Mouse (Mus musculus) embryonic facial prominence, embryonic 11.5 days (tissue): ENCODE data around the gene Fkbp9. TPM values are rescaled to one million over a fixed set of nuclear protein-coding genes. Genes with fewer than 3 reads are reported as not detected.

Experiments used
- ATAC-seq: fragments of 200-750 bp; cut with Nextera tagmentation; replicated peaks from 2 replicates; pipeline ENCODE4 v1.8.0; 2017; ENCODE audit warnings: low read depth; ENCODE audit not compliant: insufficient number of reproducible peaks, low FRiP score, low TSS enrichment
- DNase-seq: peaks from one replicate; pipeline ENCODE4 v3.0.0-alpha.2; 2015; ENCODE audit warnings: low spot score
- H3K27ac ChIP-seq: fragments of 300-500 bp; sonication (generic); replicated peaks from 2 replicates; pipeline ENCODE4 v1.5.1; 2014; ENCODE audit warnings: mild to moderate bottlenecking, low read depth, low read length, control low read depth
- H3K27me3 ChIP-seq: fragments of 300-500 bp; sonication (generic); 2 replicates; pipeline ENCODE4 v1.6.1; 2014; ENCODE audit warnings: mild to moderate bottlenecking, low read length, moderate library complexity, mixed read lengths; ENCODE audit not compliant: control insufficient read depth, insufficient read depth
- H3K36me3 ChIP-seq: fragments of 300-500 bp; sonication (generic); replicated peaks from 2 replicates; pipeline ENCODE4 v1.6.1; 2014; ENCODE audit warnings: low read depth, mild to moderate bottlenecking, low read length, moderate library complexity, mixed read lengths; ENCODE audit not compliant: control insufficient read depth, insufficient read depth
- H3K4me1 ChIP-seq: fragments of 300-500 bp; sonication (generic); 2 replicates; pipeline ENCODE4 v1.6.1; 2014; ENCODE audit warnings: low read length, mixed read lengths; ENCODE audit not compliant: control insufficient read depth, insufficient read depth
- H3K4me2 ChIP-seq: fragments of 300-500 bp; sonication (generic); 2 replicates; pipeline ENCODE4 v1.6.1; 2014; ENCODE audit warnings: low read depth, mild to moderate bottlenecking, control low read depth, low read length, moderate library complexity
- H3K4me3 ChIP-seq: fragments of 300-500 bp; sonication (generic); 2 replicates; pipeline ENCODE4 v1.5.1; 2014; ENCODE audit warnings: low read depth, low read length, control low read depth
- H3K9ac ChIP-seq: fragments of 300-500 bp; sonication (generic); replicated peaks from 2 replicates; pipeline ENCODE4 v1.6.1; 2014; ENCODE audit warnings: mild to moderate bottlenecking, control low read depth, low read length
- H3K9me3 ChIP-seq: fragments of 300-500 bp; sonication (generic); replicated peaks from 2 replicates; pipeline ENCODE4 v1.6.1; 2016; ENCODE audit warnings: mild to moderate bottlenecking, low read length, inconsistent platforms, mixed read lengths; ENCODE audit not compliant: control insufficient read depth
- WGBS: fragments of 180-500 bp; shearing (Covaris S2); extraction: QIAGEN DNeasy Blood & Tissue Kit; methylation state at CpG from one replicate; pipeline ENCODE4 v1.1.7; 2014; 5-methylcytosine and 5-hydroxymethylcytosine counted together
- polyA plus RNA-seq: library from polyadenylated mRNA; unstranded; fragments of >200 nt; fragmentation: Nextera tagmentation; extraction: Ambion mirVana; gene quantifications from 2 replicates; pipeline ENCODE4 v1.2.1, GENCODE M21; 2014

The Fkbp9 gene
- polyA plus RNA-seq, 1 experiment from 2014 or later: 82.1 TPM

GRCm38 (mm10) chr6:56920222-56921092, 88.6 kb downstream of the Fkbp9 start:
- Histone ChIP-seq H3K9ac (no peak overlapping the region), H3K4me1 (no peaks in the 10 kb centered on the region), H3K9me3 (no peaks in the 10 kb centered on the region), H3K36me3 (no peaks in the 10 kb centered on the region), H3K4me3 (no peak overlapping the region), H3K4me2 (no peak overlapping the region), H3K27me3 (no peaks in the 10 kb centered on the region), H3K27ac (no peak overlapping the region)
- no peak for DNase-seq
- no peak for ATAC-seq
- 74% methylated on average over 12 of the region's 12 CpGs for WGBS

DNA sequence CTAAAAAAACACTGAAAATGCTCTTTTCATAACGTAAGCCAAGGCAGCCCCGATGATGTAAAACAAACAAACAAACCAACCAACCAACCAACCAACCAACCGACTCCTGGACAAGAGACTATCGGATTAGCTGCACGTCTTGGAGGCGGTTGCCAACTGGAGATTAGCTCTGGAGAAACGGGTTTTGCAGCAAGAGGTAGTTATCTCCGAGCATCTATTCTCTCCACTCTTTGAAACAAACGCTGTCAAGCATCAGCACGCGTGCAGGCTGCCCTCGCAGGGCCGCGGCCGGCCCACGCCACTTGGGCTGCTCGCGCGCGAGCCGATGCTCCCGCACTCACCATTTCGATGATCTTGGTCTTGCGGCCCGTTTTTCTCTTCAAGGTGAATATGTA, 91.5 kb downstream of the Fkbp9 start:
- H3K4me2 ChIP-seq: peak overlapping the region; percentile 42
- H3K4me1 ChIP-seq: no peaks in the 10 kb centered on the region
- H3K9ac ChIP-seq: peak overlapping the region; percentile 71
- H3K9me3 ChIP-seq: no peaks in the 10 kb centered on the region
- ATAC-seq: no peak
- DNase-seq: peak; percentile 58
- no peaks in the 10 kb centered on the region for H3K27me3 ChIP-seq
- H3K36me3 ChIP-seq: no peaks in the 10 kb centered on the region
- WGBS: under 1% methylated on average over 25 of the region's 25 CpGs
- H3K4me3 ChIP-seq: peak overlapping the region; percentile 64
- H3K27ac ChIP-seq: 0 out of 2 replicates have a peak overlapping the region, but pooled peaks have one; percentile 36

GRCm38 (mm10) chr6:56923726-56924707, 92.2 kb downstream of the Fkbp9 start, which contains the start of the genes Nt5c3 and Vmn1r4:
Gene Nt5c3 (minus strand): TSS chr6:56923932.
Gene Vmn1r4 (plus strand): TSS chr6:56924015.
- ATAC-seq (peak; percentile 96), DNase-seq (peak; percentile 97)
- Histone ChIP-seq H3K9me3 (no peaks in the 10 kb centered on the region), H3K27ac (peak within 1 kb of the TSS; percentile 36), H3K27me3 (no peaks in the 10 kb centered on the region), H3K36me3 (no peaks in the 10 kb centered on the region), H3K4me1 (no peaks in the 10 kb centered on the region), H3K4me3 (peak within 1 kb of the TSS; percentile 64), H3K4me2 (peak within 1 kb of the TSS; percentile 46), H3K9ac (peak within 1 kb of the TSS; percentile 71)
- WGBS: 4% methylated on average over 63 of the region's 64 CpGs

Other genes starting within 250 kb of the Fkbp9 start
- 222 and 263 TPM in 2 replicates for gene Lsm5, start 127.3 kb upstream of the Fkbp9 start, polyA plus RNA-seq
- gene Avl9, start 117.2 kb upstream of the Fkbp9 start, polyA plus RNA-seq: 19.8 and 20.2 TPM in 2 replicates
- gene Kbtbd2, start 34.2 kb upstream of the Fkbp9 start, polyA plus RNA-seq: 33.6 and 35.0 TPM in 2 replicates
- 80.5 and 85.2 TPM in 2 replicates for gene Nt5c3, start 91.9 kb downstream of the Fkbp9 start, polyA plus RNA-seq
- gene Vmn1r4, start 92.0 kb downstream of the Fkbp9 start, polyA plus RNA-seq: 0.29 and 0.49 TPM in 2 replicates
- gene Vmn1r5, start 138.2 kb downstream of the Fkbp9 start, polyA plus RNA-seq: 0.06 TPM in 1 of 2 replicates, not detected in the other
- not detected in 2 replicates for gene Vmn1r6, start 165.2 kb downstream of the Fkbp9 start, polyA plus RNA-seq
- not detected in 2 replicates for gene Vmn1r7, start 193.3 kb downstream of the Fkbp9 start, polyA plus RNA-seq
- not detected in 2 replicates for gene Vmn1r8, start 200.2 kb downstream of the Fkbp9 start, polyA plus RNA-seq
- not detected in 2 replicates for gene Vmn1r9, start 234.7 kb downstream of the Fkbp9 start, polyA plus RNA-seq